Mouse (Mus musculus): ENCODE data around the gene Zbtb7a. TPM values are rescaled to one million over a fixed set of nuclear protein-coding genes. Genes with fewer than 3 reads are reported as not detected.
A peak's percentile ranks its signal among the peaks of the same experiment; 100 is the strongest.

The Zbtb7a gene
- polyA plus RNA-seq, 1 experiment from 2014 or later = 11.0 TPM

GRCm38 (mm10) chr10:81137252-81138130 lies 2.5 kb downstream of the Zbtb7a start:
- H3K9me3 ChIP-seq (ENCODE audit: control insufficient read depth, low read length) = no peaks in the 10 kb centered on the region
- H3K9ac ChIP-seq (replicated peaks; ENCODE audit: low read depth, low read length) = peak overlapping the region; percentile 92
- no peaks in the 10 kb centered on the region for H3K36me3 ChIP-seq (ENCODE audit: control insufficient read depth, insufficient read depth, low read length)
- peaks cover 43% of the 10 kb centered on the region for H3K4me1 ChIP-seq (ENCODE audit: control insufficient read depth, insufficient read depth, low read length)
- H3K27me3 ChIP-seq (ENCODE audit: control insufficient read depth, insufficient read depth, low read length) = peaks cover 17% of the 10 kb centered on the region
- peak overlapping the region; percentile 73 for H3K4me2 ChIP-seq (ENCODE audit: low read depth, low read length)
- peak; percentile 90 for ATAC-seq (ENCODE audit: low read depth)
- H3K4me3 ChIP-seq (ENCODE audit: low read depth, low read length) = peak overlapping the region; percentile 85
- peak overlapping the region; percentile 86 for H3K27ac ChIP-seq (ENCODE audit: low read depth, low read length)
- under 1% methylated on average over 44 of the region's 89 CpGs for WGBS

- Histone ChIP-seq H3K27ac (ENCODE audit: low read depth, low read length) (peak overlapping the region; percentile 86), H3K4me1 (ENCODE audit: control insufficient read depth, insufficient read depth, low read length) (peaks cover 47% of the 10 kb centered on the region), H3K27me3 (ENCODE audit: control insufficient read depth, insufficient read depth, low read length) (peaks cover 12% of the 10 kb centered on the region), H3K9ac (replicated peaks; ENCODE audit: low read depth, low read length) (peak overlapping the region; percentile 88), H3K36me3 (ENCODE audit: control insufficient read depth, insufficient read depth, low read length) (no peaks in the 10 kb centered on the region), H3K4me2 (ENCODE audit: low read depth, low read length) (peak overlapping the region; percentile 73), H3K9me3 (ENCODE audit: control insufficient read depth, low read length) (no peaks in the 10 kb centered on the region), H3K4me3 (ENCODE audit: low read depth, low read length) (peak overlapping the region; percentile 85)
- ATAC-seq (ENCODE audit: low read depth) = no peak
- WGBS = 0% methylated on average over 20 of the region's 24 CpGs
Observed at GRCm38 (mm10) chr10:81138131-81138782, 3.2 kb downstream of the Zbtb7a start.

- Histone ChIP-seq H3K27ac (ENCODE audit: low read depth, low read length) (no peak overlapping the region), H3K27me3 (ENCODE audit: control insufficient read depth, insufficient read depth, low read length) (peaks cover 11% of the 10 kb centered on the region), H3K36me3 (ENCODE audit: control insufficient read depth, insufficient read depth, low read length) (peaks cover under 1% of the 10 kb centered on the region), H3K9me3 (ENCODE audit: control insufficient read depth, low read length) (no peaks in the 10 kb centered on the region), H3K4me1 (ENCODE audit: control insufficient read depth, insufficient read depth, low read length) (peaks cover 47% of the 10 kb centered on the region), H3K4me3 (ENCODE audit: low read depth, low read length) (peak overlapping the region; percentile 85), H3K9ac (replicated peaks; ENCODE audit: low read depth, low read length) (peak overlapping the region; percentile 88), H3K4me2 (ENCODE audit: low read depth, low read length) (peak overlapping the region; percentile 73)
- ATAC-seq (ENCODE audit: low read depth) = no peak
- 70% methylated on average over 11 of the region's 11 CpGs for WGBS
Observed at GRCm38 (mm10) chr10:81138821-81139528, 4.0 kb downstream of the Zbtb7a start.

GRCm38 (mm10) chr10:81139529-81139846 lies 4.5 kb downstream of the Zbtb7a start:
- 72% methylated on average over 4 of the region's 4 CpGs for WGBS
- H3K9me3 ChIP-seq (ENCODE audit: control insufficient read depth, low read length) = no peaks in the 10 kb centered on the region
- peaks cover 5% of the 10 kb centered on the region for H3K36me3 ChIP-seq (ENCODE audit: control insufficient read depth, insufficient read depth, low read length)
- no peak overlapping the region for H3K27ac ChIP-seq (ENCODE audit: low read depth, low read length)
- peaks cover 47% of the 10 kb centered on the region for H3K4me1 ChIP-seq (ENCODE audit: control insufficient read depth, insufficient read depth, low read length)
- H3K27me3 ChIP-seq (ENCODE audit: control insufficient read depth, insufficient read depth, low read length) = peaks cover 6% of the 10 kb centered on the region; the same call in 1 of the 2 replicates
- no peak overlapping the region for H3K9ac ChIP-seq (replicated peaks; ENCODE audit: low read depth, low read length)
- H3K4me3 ChIP-seq (ENCODE audit: low read depth, low read length) = no peak overlapping the region
- ATAC-seq (ENCODE audit: low read depth) = no peak
- peak overlapping the region; percentile 73; the same call in 1 of the 2 replicates for H3K4me2 ChIP-seq (ENCODE audit: low read depth, low read length)

GRCm38 (mm10) chr10:81140005-81140404 lies 5.0 kb downstream of the Zbtb7a start:
- Histone ChIP-seq H3K4me3 (ENCODE audit: low read depth, low read length) (no peak overlapping the region), H3K4me1 (ENCODE audit: control insufficient read depth, insufficient read depth, low read length) (peaks cover 47% of the 10 kb centered on the region), H3K4me2 (ENCODE audit: low read depth, low read length) (peak overlapping the region; percentile 73; the same call in 1 of the 2 replicates)

GRCm38 (mm10) chr10:81140717-81141454 lies 5.9 kb downstream of the Zbtb7a start:
- Histone ChIP-seq H3K9ac (replicated peaks; ENCODE audit: low read depth, low read length) (peak overlapping the region; percentile 39), H3K4me3 (ENCODE audit: low read depth, low read length) (no peak overlapping the region), H3K4me1 (ENCODE audit: control insufficient read depth, insufficient read depth, low read length) (peaks cover 44% of the 10 kb centered on the region), H3K4me2 (ENCODE audit: low read depth, low read length) (peak overlapping the region; percentile 73; the same call in 1 of the 2 replicates), H3K27ac (ENCODE audit: low read depth, low read length) (no peak overlapping the region), H3K9me3 (ENCODE audit: control insufficient read depth, low read length) (no peaks in the 10 kb centered on the region), H3K27me3 (ENCODE audit: control insufficient read depth, insufficient read depth, low read length) (no peaks in the 10 kb centered on the region), H3K36me3 (ENCODE audit: control insufficient read depth, insufficient read depth, low read length) (peaks cover 19% of the 10 kb centered on the region)
- ATAC-seq (ENCODE audit: low read depth) = no peak
- 51% methylated on average over 10 of the region's 10 CpGs for WGBS

More at GRCm38 (mm10) chr10:81140005-81140404, 5.0 kb downstream of the Zbtb7a start:
- 58% methylated on average over 8 of the region's 8 CpGs for WGBS
- Histone ChIP-seq H3K27me3 (ENCODE audit: control insufficient read depth, insufficient read depth, low read length) (peaks cover 3% of the 10 kb centered on the region; the same call in 1 of the 2 replicates), H3K9ac (replicated peaks; ENCODE audit: low read depth, low read length) (no peak overlapping the region), H3K36me3 (ENCODE audit: control insufficient read depth, insufficient read depth, low read length) (peaks cover 11% of the 10 kb centered on the region), H3K27ac (ENCODE audit: low read depth, low read length) (no peak overlapping the region), H3K9me3 (ENCODE audit: control insufficient read depth, low read length) (no peaks in the 10 kb centered on the region)
- ATAC-seq (ENCODE audit: low read depth) = no peak

GRCm38 (mm10) chr10:81141455-81142210 lies 6.6 kb downstream of the Zbtb7a start:
- no peaks in the 10 kb centered on the region for H3K27me3 ChIP-seq (ENCODE audit: control insufficient read depth, insufficient read depth, low read length)
- H3K9ac ChIP-seq (replicated peaks; ENCODE audit: low read depth, low read length) = 0 out of 2 replicates have a peak overlapping the region, but pooled peaks have one; percentile 39
- H3K4me1 ChIP-seq (ENCODE audit: control insufficient read depth, insufficient read depth, low read length) = peaks cover 40% of the 10 kb centered on the region
- H3K27ac ChIP-seq (ENCODE audit: low read depth, low read length) = no peak overlapping the region; the same call in 1 of the 2 replicates
- WGBS = 85% methylated on average over 7 of the region's 7 CpGs
- no peak overlapping the region for H3K4me2 ChIP-seq (ENCODE audit: low read depth, low read length)
- no peaks in the 10 kb centered on the region for H3K9me3 ChIP-seq (ENCODE audit: control insufficient read depth, low read length)
- ATAC-seq (ENCODE audit: low read depth) = no peak
- H3K36me3 ChIP-seq (ENCODE audit: control insufficient read depth, insufficient read depth, low read length) = peaks cover 26% of the 10 kb centered on the region
- no peak overlapping the region for H3K4me3 ChIP-seq (ENCODE audit: low read depth, low read length)

GRCm38 (mm10) chr10:81142551-81142981 lies 7.5 kb downstream of the Zbtb7a start:
- Histone ChIP-seq H3K4me1 (ENCODE audit: control insufficient read depth, insufficient read depth, low read length) (peaks cover 40% of the 10 kb centered on the region), H3K27me3 (ENCODE audit: control insufficient read depth, insufficient read depth, low read length) (no peaks in the 10 kb centered on the region), H3K27ac (ENCODE audit: low read depth, low read length) (no peak overlapping the region), H3K36me3 (ENCODE audit: control insufficient read depth, insufficient read depth, low read length) (peaks cover 33% of the 10 kb centered on the region), H3K4me3 (ENCODE audit: low read depth, low read length) (no peak overlapping the region), H3K4me2 (ENCODE audit: low read depth, low read length) (no peak overlapping the region), H3K9ac (replicated peaks; ENCODE audit: low read depth, low read length) (no peak overlapping the region), H3K9me3 (ENCODE audit: control insufficient read depth, low read length) (no peaks in the 10 kb centered on the region)
- no peak for ATAC-seq (ENCODE audit: low read depth)
- 42% methylated on average over 5 of the region's 5 CpGs for WGBS
